Mouse (Mus musculus) G1E (cell line): ENCODE results near the gene Emilin1. TPM values are rescaled to one million over a fixed set of nuclear protein-coding genes. Genes with fewer than 3 reads are reported as not detected.

Experiments
- ATAC-seq: 2 replicates; pipeline ENCODE4 v1.8.0; 2016; ENCODE audit warnings: mild to moderate bottlenecking; ENCODE audit not compliant: insufficient number of reproducible peaks, poor library complexity, low FRiP score, severe bottlenecking; ENCODE audit errors: extremely low read depth
- DNase-seq: peaks from one replicate; pipeline ENCODE4 v3.0.0; 2012; ENCODE audit warnings: low spot score
- H3K27me3 ChIP-seq: 2 replicates; pipeline ENCODE4 v1.6.1; 2012; ENCODE audit warnings: mild to moderate bottlenecking, low read length, inconsistent platforms; ENCODE audit not compliant: insufficient read depth
- H3K36me3 ChIP-seq: replicated peaks from 2 replicates; pipeline ENCODE3; 2012; ENCODE audit warnings: mild to moderate bottlenecking, inconsistent platforms
- H3K4me1 ChIP-seq: 2 replicates; pipeline ENCODE4 v1.6.1; 2012; ENCODE audit warnings: low read depth, low read length, inconsistent platforms, mixed read lengths; ENCODE audit not compliant: insufficient read depth
- H3K4me3 ChIP-seq: 2 replicates; pipeline ENCODE4 v1.5.1; 2012; ENCODE audit warnings: low read depth, mild to moderate bottlenecking, inconsistent platforms, low read length, moderate library complexity, mixed read lengths
- H3K9me3 ChIP-seq: replicated peaks from 2 replicates; pipeline ENCODE4 v1.6.1; 2012; ENCODE audit warnings: inconsistent platforms
- CTCF ChIP-seq: IDR thresholded peaks from 2 replicates; pipeline ENCODE4 v1.5.1; 2012; ENCODE audit warnings: low read depth, low read length, inconsistent platforms, mixed read lengths
- GATA1 ChIP-seq: IDR thresholded peaks from 2 replicates; pipeline ENCODE4 v1.6.1; 2012; ENCODE audit warnings: borderline replicate concordance, low read length, inconsistent platforms, mixed read lengths
- GATA2 ChIP-seq: IDR thresholded peaks from 2 replicates; pipeline ENCODE4 v1.6.1; 2012; ENCODE audit warnings: low read depth, low read length, inconsistent platforms, borderline replicate concordance
- POLR2AphosphoS5 ChIP-seq: IDR thresholded peaks from 2 replicates; pipeline ENCODE4 v1.6.1; 2012; ENCODE audit warnings: low read depth, low read length, inconsistent platforms; ENCODE audit not compliant: insufficient replicate concordance
- TAL1 ChIP-seq: conservative IDR thresholded peaks from 2 replicates; pipeline ENCODE4 v1.6.1; 2012; ENCODE audit warnings: low read depth, low read length, inconsistent platforms, mixed read lengths
- polyA plus RNA-seq: library from polyadenylated mRNA; stranded (reverse); fragments of >175 nt; gene quantifications from 2 replicates; pipeline ENCODE4 v1.2.3, GENCODE M21; 2012
- total RNA-seq, 2 experiments: library from RNA; stranded (forward) in 1 of 2; stranded (reverse) in 1 of 2; fragments of 200-1000 nt in 1 of 2; fragments of >200 nt in 1 of 2; fragmentation: Nextera tagmentation in 1 of 2; gene quantifications; 2 replicates each; pipeline ENCODE4 v1.2.3; 2014 to 2017

Emilin1 gene
- total and polyA plus RNA-seq, 3 experiments, result 0.38 to 2.6 (median 1.3) TPM

- ATAC-seq (no peak), DNase-seq (no peak)
- Histone ChIP-seq H3K36me3 (no peaks in the 10 kb centered on the region), H3K4me3 (no peak overlapping the region), H3K4me1 (peaks cover 69% of the 10 kb centered on the region), H3K9me3 (no peaks in the 10 kb centered on the region), H3K27me3 (peaks cover 64% of the 10 kb centered on the region)
- TF ChIP-seq TAL1 (no peak), POLR2AphosphoS5 (no peak), CTCF (no peak), GATA2 (no peak), GATA1 (no peak)
Measured at GRCm38 (mm10) chr5:30917891-30918670, 4.9 kb downstream of the Emilin1 start.

GRCm38 (mm10) chr5:30918691-30919090 lies 5.5 kb downstream of the Emilin1 start:
- Histone ChIP-seq H3K9me3 (no peaks in the 10 kb centered on the region), H3K4me3 (no peak overlapping the region), H3K4me1 (peaks cover 65% of the 10 kb centered on the region), H3K27me3 (peaks cover 58% of the 10 kb centered on the region), H3K36me3 (no peaks in the 10 kb centered on the region)
- no peak for ATAC-seq
- TF ChIP-seq GATA1, result no peak
- TF ChIP-seq POLR2AphosphoS5, result no peak
- no peak for TF ChIP-seq GATA2
- TF ChIP-seq CTCF, result no peak
- TF ChIP-seq TAL1, result no peak
- no peak for DNase-seq

DNA sequence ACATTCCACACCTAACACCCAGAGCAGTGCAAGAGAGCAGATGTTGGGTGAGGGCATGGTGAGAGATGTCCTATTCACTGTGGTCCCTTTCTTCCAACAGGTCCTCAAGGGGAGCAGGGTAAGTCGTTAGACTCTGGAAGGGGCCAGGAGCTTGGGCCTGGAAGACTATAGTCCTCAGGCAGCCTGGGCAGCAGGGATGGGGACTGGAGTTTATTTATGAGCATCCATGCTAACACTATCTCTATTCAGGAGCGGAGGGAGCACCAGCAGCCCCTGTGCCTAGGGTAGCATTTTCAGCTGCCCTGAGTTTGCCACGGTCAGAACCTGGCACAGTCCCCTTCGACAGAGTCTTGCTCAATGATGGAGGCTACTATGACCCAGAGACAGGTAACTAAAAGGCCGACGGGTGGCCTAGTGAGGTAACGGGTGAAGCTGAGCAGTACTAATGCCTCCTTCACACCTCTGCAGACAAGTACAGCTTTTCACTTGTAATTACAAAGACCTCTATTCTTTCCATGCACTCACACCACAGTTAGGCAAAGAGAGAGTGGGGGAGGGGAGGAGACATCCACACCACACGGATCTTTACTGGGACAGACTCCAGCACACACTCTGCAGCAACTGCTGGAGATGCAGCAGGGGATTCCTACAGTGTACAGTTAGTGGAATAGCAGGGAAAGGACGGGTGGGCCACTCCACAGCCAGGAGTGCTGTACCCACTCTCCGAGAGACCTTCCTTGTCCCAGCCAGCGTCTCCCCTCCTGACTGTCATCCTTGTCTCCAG lies 6.8 kb downstream of the Emilin1 start:
- Histone ChIP-seq H3K4me1 (peaks cover 55% of the 10 kb centered on the region), H3K9me3 (no peaks in the 10 kb centered on the region), H3K27me3 (peaks cover 46% of the 10 kb centered on the region), H3K4me3 (peak overlapping the region; percentile 78; the same call in 1 of the 2 replicates), H3K36me3 (peaks cover 12% of the 10 kb centered on the region)
- ATAC-seq, result no peak
- DNase-seq, result no peak
- TF ChIP-seq GATA2 (no peak), TAL1 (no peak), GATA1 (no peak), POLR2AphosphoS5 (no peak), CTCF (no peak)

DNA sequence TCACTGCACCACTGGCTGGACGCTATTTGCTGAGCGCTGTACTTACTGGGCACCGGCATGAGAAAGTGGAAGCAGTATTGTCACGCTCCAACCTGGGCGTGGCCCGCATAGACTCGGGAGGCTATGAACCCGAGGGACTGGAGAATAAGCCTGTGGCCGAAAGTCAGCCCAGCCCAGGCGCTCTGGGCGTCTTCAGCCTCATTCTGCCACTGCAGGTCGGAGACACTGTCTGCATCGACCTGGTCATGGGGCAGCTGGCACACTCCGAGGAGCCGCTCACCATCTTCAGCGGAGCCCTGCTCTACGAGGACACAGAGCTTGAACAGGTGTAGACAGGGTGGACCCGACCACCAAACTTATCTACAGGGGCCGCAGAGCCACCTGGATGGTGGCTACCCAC lies 7.4 kb downstream of the Emilin1 start:
- TF ChIP-seq CTCF (no peak), POLR2AphosphoS5 (no peak), GATA2 (no peak), TAL1 (no peak), GATA1 (no peak)
- H3K27me3 ChIP-seq, result peaks cover 41% of the 10 kb centered on the region
- peaks cover 50% of the 10 kb centered on the region for H3K4me1 ChIP-seq
- H3K36me3 ChIP-seq, result peaks cover 17% of the 10 kb centered on the region
- peak overlapping the region; percentile 78 for H3K4me3 ChIP-seq
- ATAC-seq, result no peak
- H3K9me3 ChIP-seq, result no peaks in the 10 kb centered on the region
- no peak for DNase-seq

- Histone ChIP-seq H3K9me3 (no peaks in the 10 kb centered on the region), H3K27me3 (peaks cover 41% of the 10 kb centered on the region), H3K4me3 (peak within 1 kb of the TSS; percentile 78), H3K4me1 (peaks cover 41% of the 10 kb centered on the region), H3K36me3 (peaks cover 19% of the 10 kb centered on the region)
- ATAC-seq, result peak; percentile 99
- peak; percentile 94 for DNase-seq
- TF ChIP-seq GATA1 (no peak), CTCF (peak; percentile 68), GATA2 (no peak)
Measured at GRCm38 (mm10) chr5:30921256-30922033, 8.2 kb downstream of the Emilin1 start, which contains the start of gene Khk. Gene Khk (plus strand): TSS chr5:30921431.

DNA sequence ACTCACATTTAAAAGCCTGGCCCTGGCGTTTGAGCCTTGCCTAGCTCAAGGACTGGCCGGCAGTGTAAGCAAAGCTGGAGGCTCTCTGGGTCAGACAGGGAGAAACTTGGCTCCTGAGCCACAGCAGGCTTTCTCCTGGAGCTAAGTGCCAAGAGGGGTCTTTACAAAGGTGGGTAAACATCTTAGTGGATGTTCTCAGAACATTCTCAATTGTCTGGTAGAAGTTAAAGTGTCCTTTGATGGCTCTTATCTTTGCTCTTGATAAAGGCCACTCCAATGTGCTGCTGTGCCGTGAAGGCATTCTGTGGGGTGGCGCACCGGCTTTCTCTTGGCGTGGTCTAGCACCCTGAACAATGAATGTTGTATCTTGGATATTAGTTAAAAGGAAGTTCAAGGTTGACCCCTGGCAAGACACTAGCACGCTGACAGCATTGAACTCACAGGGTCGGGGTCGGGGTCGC lies 9.4 kb downstream of the Emilin1 start:
- ATAC-seq, result no peak
- H3K4me1 ChIP-seq, result peaks cover 36% of the 10 kb centered on the region
- no peak for DNase-seq
- peaks cover 25% of the 10 kb centered on the region for H3K36me3 ChIP-seq
- peaks cover 31% of the 10 kb centered on the region for H3K27me3 ChIP-seq
- H3K4me3 ChIP-seq, result peak overlapping the region; percentile 78; the same call in 1 of the 2 replicates
- TF ChIP-seq GATA1, result no peak
- no peak for TF ChIP-seq POLR2AphosphoS5
- no peak for TF ChIP-seq CTCF
- TF ChIP-seq TAL1, result no peak
- TF ChIP-seq GATA2, result no peak
- H3K9me3 ChIP-seq, result no peaks in the 10 kb centered on the region
